Mouse (Mus musculus): ENCODE results near the gene Sort1. TPM values are rescaled to one million over a fixed set of nuclear protein-coding genes. Genes with fewer than 3 reads are reported as not detected.
A peak's percentile ranks its signal among the peaks of the same experiment; 100 is the strongest.

Sort1 gene
- polyA plus RNA-seq, 1 experiment from 2014 or later = 3.8 TPM

DNA sequence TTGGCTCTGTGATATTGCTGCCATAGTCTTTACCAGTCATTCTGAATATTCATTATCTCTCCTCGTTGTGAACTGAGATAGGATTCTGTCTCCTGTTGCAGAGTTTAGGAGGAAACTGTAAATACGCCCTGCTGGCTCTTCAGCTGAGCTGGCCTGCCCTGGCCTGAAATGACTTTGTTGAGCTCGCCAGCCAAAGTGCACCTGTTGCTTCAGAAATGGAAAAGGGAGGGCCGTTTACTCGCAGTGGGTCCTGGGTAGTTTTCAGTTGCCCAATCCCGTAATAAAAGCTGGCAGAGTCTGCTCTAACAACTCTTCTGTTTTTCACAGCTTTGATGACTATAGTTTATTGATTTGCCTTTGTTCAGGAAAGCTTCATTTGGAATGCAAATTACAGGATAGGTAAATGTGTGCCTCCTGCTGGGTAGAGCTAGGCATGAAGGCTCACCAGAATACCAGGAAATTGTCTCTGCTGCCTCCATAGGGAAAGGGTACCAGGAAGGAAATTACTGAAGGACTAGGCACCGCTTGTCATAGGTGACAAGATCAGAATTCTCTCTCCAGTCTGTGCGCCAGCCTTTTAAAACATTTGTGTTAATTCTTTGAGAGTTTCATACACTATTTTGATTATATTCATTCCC lies 30.3 kb downstream of the Sort1 start:
- no peaks in the 10 kb centered on the region for H3K9me3 ChIP-seq (replicated peaks)
- no peak overlapping the region for H3K9ac ChIP-seq
- peaks cover 4% of the 10 kb centered on the region; the same call in 1 of the 2 replicates for H3K36me3 ChIP-seq (replicated peaks)
- no peak overlapping the region for H3K4me3 ChIP-seq (replicated peaks)
- no peak for ATAC-seq (ENCODE audit: insufficient read depth)
- no peaks in the 10 kb centered on the region for H3K27me3 ChIP-seq
- no peak overlapping the region for H3K4me2 ChIP-seq
- H3K4me1 ChIP-seq (replicated peaks) = peaks cover 4% of the 10 kb centered on the region; the same call in 1 of the 2 replicates
- H3K27ac ChIP-seq (replicated peaks) = no peak overlapping the region
- WGBS (ENCODE audit: insufficient replicate concordance) = 48% methylated on average over 8 of the region's 8 CpGs

DNA sequence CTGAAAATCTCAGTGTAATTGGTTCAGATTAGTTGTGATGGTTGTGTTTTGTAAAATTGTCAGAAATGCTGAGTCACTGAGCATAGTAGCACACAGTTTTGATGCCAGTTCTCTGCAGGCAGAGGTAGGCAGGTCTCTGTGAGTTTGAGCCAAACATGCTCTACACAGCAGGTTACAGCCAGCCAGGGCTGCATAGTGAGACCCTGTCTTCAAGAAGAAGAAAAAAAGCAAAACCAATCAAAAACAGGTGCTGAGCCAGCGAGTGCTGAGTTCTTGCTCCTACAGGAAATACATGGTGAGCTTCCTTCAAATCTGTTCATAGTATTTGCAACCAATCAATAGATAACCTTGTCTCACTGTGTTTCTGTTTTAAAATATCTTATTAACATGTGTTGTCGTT lies 34.6 kb downstream of the Sort1 start:
- Histone ChIP-seq H3K9ac (no peak overlapping the region), H3K36me3 (replicated peaks) (no peaks in the 10 kb centered on the region), H3K4me2 (no peak overlapping the region), H3K9me3 (replicated peaks) (no peaks in the 10 kb centered on the region), H3K27me3 (no peaks in the 10 kb centered on the region), H3K27ac (replicated peaks) (no peak overlapping the region), H3K4me3 (replicated peaks) (no peak overlapping the region), H3K4me1 (replicated peaks) (peaks cover 23% of the 10 kb centered on the region)
- ATAC-seq (ENCODE audit: insufficient read depth) = no peak
- WGBS (ENCODE audit: insufficient replicate concordance) = 45% methylated on average over 2 of the region's 2 CpGs

GRCm38 (mm10) chr3:108321671-108322070 lies 37.8 kb downstream of the Sort1 start:
- H3K9me3 ChIP-seq (replicated peaks) = no peaks in the 10 kb centered on the region
- no peak overlapping the region for H3K4me2 ChIP-seq
- H3K4me1 ChIP-seq (replicated peaks) = peaks cover 19% of the 10 kb centered on the region
- no peaks in the 10 kb centered on the region for H3K36me3 ChIP-seq (replicated peaks)
- 41% methylated on average over 4 of the region's 4 CpGs for WGBS (ENCODE audit: insufficient replicate concordance)
- H3K27me3 ChIP-seq = no peaks in the 10 kb centered on the region
- no peak overlapping the region for H3K9ac ChIP-seq
- no peak for ATAC-seq (ENCODE audit: insufficient read depth)
- no peak overlapping the region for H3K27ac ChIP-seq (replicated peaks)
- no peak overlapping the region for H3K4me3 ChIP-seq (replicated peaks)

- no peak overlapping the region for H3K4me3 ChIP-seq (replicated peaks)
- no peak overlapping the region for H3K4me2 ChIP-seq
- no peaks in the 10 kb centered on the region for H3K27me3 ChIP-seq
- no peak overlapping the region for H3K9ac ChIP-seq
- H3K27ac ChIP-seq (replicated peaks) = no peak overlapping the region
- peaks cover 19% of the 10 kb centered on the region for H3K4me1 ChIP-seq (replicated peaks)
- WGBS (ENCODE audit: insufficient replicate concordance) = 48% methylated on average over 4 of the region's 4 CpGs
- no peaks in the 10 kb centered on the region for H3K9me3 ChIP-seq (replicated peaks)
- no peak for ATAC-seq (ENCODE audit: insufficient read depth)
- no peaks in the 10 kb centered on the region for H3K36me3 ChIP-seq (replicated peaks)
Observed at GRCm38 (mm10) chr3:108322136-108322535, 38.3 kb downstream of the Sort1 start.

- peak; percentile 67 for ATAC-seq (ENCODE audit: insufficient read depth)
- Histone ChIP-seq H3K4me3 (replicated peaks) (no peak overlapping the region), H3K4me2 (no peak overlapping the region), H3K4me1 (replicated peaks) (peaks cover 19% of the 10 kb centered on the region), H3K9ac (no peak overlapping the region), H3K27ac (replicated peaks) (no peak overlapping the region), H3K36me3 (replicated peaks) (no peaks in the 10 kb centered on the region), H3K27me3 (no peaks in the 10 kb centered on the region), H3K9me3 (replicated peaks) (no peaks in the 10 kb centered on the region)
- WGBS (ENCODE audit: insufficient replicate concordance) = 83% methylated on average over 3 of the region's 3 CpGs
Observed at GRCm38 (mm10) chr3:108322962-108323361, 39.1 kb downstream of the Sort1 start.

- Histone ChIP-seq H3K27ac (replicated peaks) (no peak overlapping the region), H3K4me3 (replicated peaks) (no peak overlapping the region), H3K36me3 (replicated peaks) (no peaks in the 10 kb centered on the region), H3K9ac (no peak overlapping the region), H3K4me1 (replicated peaks) (peaks cover 19% of the 10 kb centered on the region), H3K4me2 (no peak overlapping the region), H3K9me3 (replicated peaks) (no peaks in the 10 kb centered on the region), H3K27me3 (no peaks in the 10 kb centered on the region)
- ATAC-seq (ENCODE audit: insufficient read depth) = no peak
- WGBS (ENCODE audit: insufficient replicate concordance) = 59% methylated on average over 4 of the region's 4 CpGs
Observed at GRCm38 (mm10) chr3:108324837-108325236, 41.0 kb downstream of the Sort1 start.

GRCm38 (mm10) chr3:108325521-108325920 lies 41.6 kb downstream of the Sort1 start:
- WGBS (ENCODE audit: insufficient replicate concordance) = 72% methylated on average over 9 of the region's 9 CpGs
- Histone ChIP-seq H3K4me1 (replicated peaks) (peaks cover 19% of the 10 kb centered on the region), H3K4me3 (replicated peaks) (no peak overlapping the region), H3K36me3 (replicated peaks) (no peaks in the 10 kb centered on the region), H3K9ac (no peak overlapping the region), H3K9me3 (replicated peaks) (no peaks in the 10 kb centered on the region), H3K27me3 (no peaks in the 10 kb centered on the region), H3K27ac (replicated peaks) (no peak overlapping the region), H3K4me2 (no peak overlapping the region)
- ATAC-seq (ENCODE audit: insufficient read depth) = no peak

GRCm38 (mm10) chr3:108327275-108327674 lies 43.4 kb downstream of the Sort1 start:
- Histone ChIP-seq H3K9ac (no peak overlapping the region), H3K4me3 (replicated peaks) (no peak overlapping the region), H3K27me3 (no peaks in the 10 kb centered on the region), H3K9me3 (replicated peaks) (no peaks in the 10 kb centered on the region), H3K4me2 (no peak overlapping the region), H3K4me1 (replicated peaks) (peaks cover 10% of the 10 kb centered on the region), H3K36me3 (replicated peaks) (0 out of 2 replicates have a peak, but pooled peaks cover 5% of the 10 kb centered on the region), H3K27ac (replicated peaks) (no peak overlapping the region)
- ATAC-seq (ENCODE audit: insufficient read depth) = no peak
- 71% methylated on average over 8 of the region's 8 CpGs for WGBS (ENCODE audit: insufficient replicate concordance)

- H3K4me2 ChIP-seq = no peak overlapping the region
- ATAC-seq (ENCODE audit: insufficient read depth) = no peak
- 64% methylated on average over 3 of the region's 3 CpGs for WGBS (ENCODE audit: insufficient replicate concordance)
Observed at GRCm38 (mm10) chr3:108327916-108328315, 44.0 kb downstream of the Sort1 start.

GRCm38 (mm10) chr3:108328441-108328841 lies 44.6 kb downstream of the Sort1 start:
- no peaks in the 10 kb centered on the region for H3K9me3 ChIP-seq (replicated peaks)
- no peak overlapping the region for H3K4me3 ChIP-seq (replicated peaks)
- 0 out of 2 replicates have a peak, but pooled peaks cover 10% of the 10 kb centered on the region for H3K36me3 ChIP-seq (replicated peaks)
- no peak for ATAC-seq (ENCODE audit: insufficient read depth)
- no peaks in the 10 kb centered on the region for H3K27me3 ChIP-seq
- no peak overlapping the region for H3K4me2 ChIP-seq
- no peak overlapping the region for H3K27ac ChIP-seq (replicated peaks)
- 59% methylated on average over 9 of the region's 9 CpGs for WGBS (ENCODE audit: insufficient replicate concordance)
- H3K9ac ChIP-seq = no peak overlapping the region
- no peaks in the 10 kb centered on the region for H3K4me1 ChIP-seq (replicated peaks)

More at GRCm38 (mm10) chr3:108327916-108328315, 44.0 kb downstream of the Sort1 start:
- Histone ChIP-seq H3K9ac (no peak overlapping the region), H3K4me3 (replicated peaks) (no peak overlapping the region), H3K27ac (replicated peaks) (no peak overlapping the region), H3K27me3 (no peaks in the 10 kb centered on the region), H3K4me1 (replicated peaks) (peaks cover 4% of the 10 kb centered on the region), H3K36me3 (replicated peaks) (0 out of 2 replicates have a peak, but pooled peaks cover 10% of the 10 kb centered on the region), H3K9me3 (replicated peaks) (no peaks in the 10 kb centered on the region)

GRCm38 (mm10) chr3:108330812-108331211 lies 46.9 kb downstream of the Sort1 start:
- no peak overlapping the region for H3K4me2 ChIP-seq
- peaks cover 14% of the 10 kb centered on the region; the same call in 1 of the 2 replicates for H3K36me3 ChIP-seq (replicated peaks)
- no peak overlapping the region for H3K4me3 ChIP-seq (replicated peaks)
- no peak for ATAC-seq (ENCODE audit: insufficient read depth)
- H3K27me3 ChIP-seq = no peaks in the 10 kb centered on the region
- no peak overlapping the region for H3K9ac ChIP-seq
- 74% methylated on average over 6 of the region's 6 CpGs for WGBS (ENCODE audit: insufficient replicate concordance)
- H3K4me1 ChIP-seq (replicated peaks) = no peaks in the 10 kb centered on the region
- H3K27ac ChIP-seq (replicated peaks) = no peak overlapping the region
- H3K9me3 ChIP-seq (replicated peaks) = no peaks in the 10 kb centered on the region

DNA sequence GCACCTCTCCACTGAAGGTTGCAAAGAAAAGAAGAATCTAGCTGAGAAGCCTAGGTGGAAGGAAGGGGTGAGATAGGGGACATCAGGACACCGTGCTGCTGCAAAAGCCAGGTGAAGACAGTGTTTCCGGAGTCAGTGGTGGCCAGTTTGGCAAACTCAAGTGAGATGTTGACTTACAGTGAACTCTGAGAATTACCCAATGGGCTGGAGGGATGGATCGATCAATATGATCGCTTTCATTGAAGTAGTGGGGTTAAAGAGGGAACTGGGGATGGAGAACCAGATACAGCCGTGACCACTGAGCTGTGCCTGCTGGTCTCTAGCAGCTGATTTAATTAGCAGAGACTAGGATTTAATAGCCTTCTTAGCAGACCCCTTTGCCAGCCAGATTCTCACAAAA lies 53.0 kb downstream of the Sort1 start:
- H3K4me1 ChIP-seq (replicated peaks) = no peaks in the 10 kb centered on the region
- H3K36me3 ChIP-seq (replicated peaks) = peaks cover 20% of the 10 kb centered on the region
- ATAC-seq (ENCODE audit: insufficient read depth) = no peak

More for the DNA sequence above, 53.0 kb downstream of the Sort1 start:
- Histone ChIP-seq H3K4me3 (replicated peaks) (no peak overlapping the region), H3K4me2 (no peak overlapping the region), H3K27ac (replicated peaks) (no peak overlapping the region), H3K9me3 (replicated peaks) (no peaks in the 10 kb centered on the region), H3K9ac (no peak overlapping the region), H3K27me3 (no peaks in the 10 kb centered on the region)
- WGBS (ENCODE audit: insufficient replicate concordance) = 74% methylated on average over 5 of the region's 5 CpGs

Measured in liver, embryonic 15.5 days (tissue).